In genomic region chr5:67824600-67824999, GRCm38 (mm10) we compare ENCODE assay signal across 19 mouse cellular contexts. TPM values are rescaled to one million over a fixed set of nuclear protein-coding genes. Genes with fewer than 3 reads are reported as not detected.
DNase-seq lines count a peak whose midpoint lies in the region; ATAC-seq lines count a peak whose summit lies in the region.
"Had no signal": no experiment of that assay in that cellular context is flagged by ENCODE, and none has a peak within 500 bp of the region (broad histone marks: within the 10 kb centered on the region; RNA-seq: fewer than 3 reads in every experiment).

No protein-coding gene starts in this region.

- no peak overlapping the region for H3K4me2 ChIP-seq in forebrain, embryonic 14.5 days (ENCODE audit: low read length)
- no peak overlapping the region for H3K4me2 ChIP-seq in forebrain, embryonic 12.5 days
- H3K4me2 ChIP-seq in kidney, embryonic 15.5 days: no peak overlapping the region
- no peak overlapping the region for H3K4me2 ChIP-seq in kidney, embryonic 16.5 days (replicated peaks; ENCODE audit: low read depth, low read length)
- no peak overlapping the region for H3K4me2 ChIP-seq in embryonic facial prominence, embryonic 14.5 days (ENCODE audit: low read depth, low read length)
- H3K4me2 ChIP-seq: heart, embryonic 13.5 days; liver, embryonic 11.5 days; midbrain, embryonic 11.5 days had no signal

- DNase-seq in forebrain, embryonic 14.5 days (ENCODE audit: low spot score): no peak
- DNase-seq in brain, adult 2 months (ENCODE audit: low read depth, low spot score): peak; percentile 75
- DNase-seq in embryonic facial prominence, embryonic 14.5 days (ENCODE audit: low spot score): no peak
- DNase-seq in testis, postnatal 10 days (ENCODE audit: low spot score): no peak
- DNase-seq: adrenal gland, adult 8-10 months; heart, adult 18-20 months; heart, postnatal 14 days; kidney, postnatal 4 days; liver, postnatal 0 days; lung, postnatal 10 days; thymus, postnatal 25 days had no signal

- 83% methylated on average over 2 of the region's 2 CpGs for WGBS in forebrain, embryonic 14.5 days
- WGBS in forebrain, embryonic 12.5 days: 73% methylated on average over 2 of the region's 2 CpGs
- WGBS in kidney, embryonic 15.5 days: 59% methylated on average over 2 of the region's 2 CpGs
- 71% methylated on average over 2 of the region's 2 CpGs for WGBS in kidney, embryonic 16.5 days
- 55% methylated on average over 2 of the region's 2 CpGs for WGBS in embryonic facial prominence, embryonic 14.5 days

- no peak overlapping the region for H3K9ac ChIP-seq in forebrain, embryonic 14.5 days (ENCODE audit: low read length)
- H3K9ac ChIP-seq in forebrain, embryonic 12.5 days: no peak overlapping the region
- no peak overlapping the region for H3K9ac ChIP-seq in kidney, embryonic 15.5 days
- H3K9ac ChIP-seq in kidney, embryonic 16.5 days (replicated peaks; ENCODE audit: low read length): no peak overlapping the region
- H3K9ac ChIP-seq in embryonic facial prominence, embryonic 14.5 days (ENCODE audit: low read depth, low read length): no peak overlapping the region
- H3K9ac ChIP-seq: heart, embryonic 13.5 days; liver, postnatal 0 days had no signal

- no peak overlapping the region for H3K4me3 ChIP-seq in forebrain, embryonic 14.5 days (ENCODE audit: low read depth, low read length)
- H3K4me3 ChIP-seq in forebrain, embryonic 12.5 days (replicated peaks): no peak overlapping the region
- H3K4me3 ChIP-seq in kidney, embryonic 15.5 days (replicated peaks): no peak overlapping the region
- no peak overlapping the region for H3K4me3 ChIP-seq in kidney, embryonic 16.5 days (ENCODE audit: low read length)
- H3K4me3 ChIP-seq in embryonic facial prominence, embryonic 14.5 days (ENCODE audit: low read depth, low read length): no peak overlapping the region
- H3K4me3 ChIP-seq: heart, embryonic 13.5 days had no signal

- H3K36me3 ChIP-seq in forebrain, embryonic 14.5 days (ENCODE audit: control insufficient read depth, insufficient read depth, low read length): no peaks in the 10 kb centered on the region
- no peaks in the 10 kb centered on the region for H3K36me3 ChIP-seq in forebrain, embryonic 12.5 days (replicated peaks)
- H3K36me3 ChIP-seq in kidney, embryonic 15.5 days: no peaks in the 10 kb centered on the region
- H3K36me3 ChIP-seq in kidney, embryonic 16.5 days (ENCODE audit: insufficient read depth, low read length): no peaks in the 10 kb centered on the region
- no peaks in the 10 kb centered on the region for H3K36me3 ChIP-seq in embryonic facial prominence, embryonic 14.5 days (ENCODE audit: control insufficient read depth, insufficient read depth, low read length)
- H3K36me3 ChIP-seq: heart, embryonic 13.5 days had no signal

- H3K9me3 ChIP-seq in forebrain, embryonic 14.5 days (replicated peaks; ENCODE audit: control insufficient read depth, low read length): no peaks in the 10 kb centered on the region
- H3K9me3 ChIP-seq in forebrain, embryonic 12.5 days: no peaks in the 10 kb centered on the region
- no peaks in the 10 kb centered on the region for H3K9me3 ChIP-seq in kidney, embryonic 15.5 days (replicated peaks)
- H3K9me3 ChIP-seq in kidney, embryonic 16.5 days (ENCODE audit: low read length): no peaks in the 10 kb centered on the region
- no peaks in the 10 kb centered on the region for H3K9me3 ChIP-seq in embryonic facial prominence, embryonic 14.5 days (ENCODE audit: control insufficient read depth, low read length)
- H3K9me3 ChIP-seq: heart, embryonic 13.5 days had no signal

- no peak overlapping the region for H3K27ac ChIP-seq in forebrain, embryonic 14.5 days (ENCODE audit: low read depth, low read length)
- no peak overlapping the region for H3K27ac ChIP-seq in forebrain, embryonic 12.5 days
- no peak overlapping the region for H3K27ac ChIP-seq in kidney, embryonic 15.5 days
- H3K27ac ChIP-seq in kidney, embryonic 16.5 days (ENCODE audit: low read length): no peak overlapping the region
- H3K27ac ChIP-seq in embryonic facial prominence, embryonic 14.5 days (replicated peaks; ENCODE audit: low read depth, low read length): no peak overlapping the region
- H3K27ac ChIP-seq: heart, embryonic 13.5 days had no signal

- no peaks in the 10 kb centered on the region for H3K27me3 ChIP-seq in forebrain, embryonic 14.5 days (replicated peaks; ENCODE audit: control insufficient read depth, insufficient read depth, low read length)
- no peaks in the 10 kb centered on the region for H3K27me3 ChIP-seq in forebrain, embryonic 12.5 days
- no peaks in the 10 kb centered on the region for H3K27me3 ChIP-seq in kidney, embryonic 15.5 days
- H3K27me3 ChIP-seq in kidney, embryonic 16.5 days (ENCODE audit: insufficient read depth, low read length): no peaks in the 10 kb centered on the region
- H3K27me3 ChIP-seq in embryonic facial prominence, embryonic 14.5 days (replicated peaks; ENCODE audit: control insufficient read depth, insufficient read depth, low read length): no peaks in the 10 kb centered on the region
- H3K27me3 ChIP-seq: heart, embryonic 13.5 days had no signal

- no peaks in the 10 kb centered on the region; the same call in 1 of the 2 replicates for H3K4me1 ChIP-seq in forebrain, embryonic 14.5 days (ENCODE audit: control insufficient read depth, insufficient read depth, low read length)
- H3K4me1 ChIP-seq in forebrain, embryonic 12.5 days: no peaks in the 10 kb centered on the region
- H3K4me1 ChIP-seq in kidney, embryonic 15.5 days: peaks cover 3% of the 10 kb centered on the region; the same call in 1 of the 2 replicates
- no peaks in the 10 kb centered on the region for H3K4me1 ChIP-seq in kidney, embryonic 16.5 days (ENCODE audit: insufficient read depth, low read length)
- no peaks in the 10 kb centered on the region for H3K4me1 ChIP-seq in embryonic facial prominence, embryonic 14.5 days (ENCODE audit: control insufficient read depth, insufficient read depth, low read length)

- peak; percentile 54; the same call in 1 of the 2 replicates for ATAC-seq in forebrain, embryonic 14.5 days
- ATAC-seq in forebrain, embryonic 12.5 days (ENCODE audit: low FRiP score): no peak
- 0 out of 2 replicates have a peak, but pooled peaks have one; percentile 34 for ATAC-seq in kidney, embryonic 15.5 days (replicated peaks; ENCODE audit: low FRiP score)
- no peak for ATAC-seq in kidney, embryonic 16.5 days (ENCODE audit: low FRiP score, low TSS enrichment)
- ATAC-seq in embryonic facial prominence, embryonic 14.5 days (ENCODE audit: low read depth): peak; percentile 38; the same call in 1 of the 2 replicates
- ATAC-seq: activated CD4-positive, CD25-positive, alpha-beta regulatory T cell, adult 4 months; liver, postnatal 0 days had no signal

RNA-seq across cellular contexts. Expression of gene Atp8a1, which starts 22.6 kb away (rescaled TPM):
- polyA plus RNA-seq in forebrain, embryonic 14.5 days (2014; fragmentation: Nextera tagmentation; extraction: Ambion mirVana): 24.2 and 30.2 TPM in 2 replicates
- 25.2 and 28.1 TPM in 2 replicates for polyA plus RNA-seq in forebrain, embryonic 12.5 days (2016; fragmentation: Nextera tagmentation; extraction: Ambion mirVana)
- polyA plus RNA-seq in kidney, embryonic 15.5 days (2015; fragmentation: Nextera tagmentation; extraction: Ambion mirVana): 11.5 and 12.3 TPM in 2 replicates
- polyA plus RNA-seq in kidney, embryonic 16.5 days (2015; fragmentation: Nextera tagmentation; extraction: Ambion mirVana): 10.7 and 12.1 TPM in 2 replicates
- 14.2 and 15.2 TPM in 2 replicates for polyA plus RNA-seq in embryonic facial prominence, embryonic 14.5 days (2014; fragmentation: Nextera tagmentation; extraction: Ambion mirVana)
- polyA plus RNA-seq: C2C12 had no signal

Comparison
In these comparisons a context has a peak if more than half of its experiments do, and no peak if none do; other contexts are left out.
1. ATAC-seq: peak in forebrain, embryonic 14.5 days (single experiment), kidney, embryonic 15.5 days (single experiment) and embryonic facial prominence, embryonic 14.5 days (single experiment); none in forebrain, embryonic 12.5 days (single experiment) and kidney, embryonic 16.5 days (single experiment).